Mouse (Mus musculus) ES-E14 (cell line): ENCODE data around the gene Gpr82. TPM values are rescaled to one million over a fixed set of nuclear protein-coding genes. Genes with fewer than 3 reads are reported as not detected.

ENCODE experiments used
- DNase-seq: peaks from one replicate; pipeline ENCODE4 v3.0.0-alpha.2; 2013; ENCODE audit warnings: low read depth, low spot score
- H3K27ac ChIP-seq: 2 replicates; pipeline ENCODE4 v1.5.1; 2012; ENCODE audit warnings: low read depth, mild to moderate bottlenecking, low read length, moderate library complexity, mixed read lengths; ENCODE audit not compliant: poor library complexity, insufficient read depth, severe bottlenecking
- H3K36me3 ChIP-seq: 2 replicates; pipeline ENCODE4 v1.6.1; 2012; ENCODE audit warnings: mild to moderate bottlenecking, low read length, moderate library complexity, mixed read lengths; ENCODE audit not compliant: control insufficient read depth, poor library complexity, insufficient read depth, severe bottlenecking
- H3K4me1 ChIP-seq, 2 experiments: fragments of 150-350 bp in 1 of 2; sonication (generic) in 1 of 2; 2 replicates each; pipeline ENCODE4 v1.6.1; 2012; ENCODE audit warnings: low read length in 2 of 2, mild to moderate bottlenecking in 1 of 2, mixed read lengths in 1 of 2; ENCODE audit not compliant: control insufficient read depth in 2 of 2, insufficient read depth in 2 of 2, poor library complexity in 1 of 2
- H3K4me3 ChIP-seq, 2 experiments: fragments of 150-350 bp in 1 of 2; sonication (generic) in 1 of 2; 2 replicates each; pipeline ENCODE4 v1.5.1; 2012; ENCODE audit warnings: low read length in 2 of 2, low read depth in 1 of 2, mild to moderate bottlenecking in 1 of 2, mixed read lengths in 1 of 2; ENCODE audit not compliant: insufficient read depth in 1 of 2, poor library complexity in 1 of 2, severe bottlenecking in 1 of 2
- H3K9ac ChIP-seq: 2 replicates; pipeline ENCODE4 v1.6.1; 2012; ENCODE audit warnings: low read depth, mild to moderate bottlenecking, low read length, mixed read lengths; ENCODE audit not compliant: poor library complexity, insufficient read depth, severe bottlenecking
- H3K9me3 ChIP-seq: fragments of 150-350 bp; sonication (generic); 2 replicates; pipeline ENCODE4 v1.6.1; 2012; ENCODE audit warnings: low read depth, mild to moderate bottlenecking, low read length; ENCODE audit not compliant: control insufficient read depth, insufficient read depth
- CHD2 ChIP-seq: IDR thresholded peaks from 2 replicates; pipeline ENCODE4 v1.6.1; 2014; ENCODE audit warnings: mild to moderate bottlenecking, low read depth, low read length, inconsistent platforms
- HCFC1 ChIP-seq: IDR thresholded peaks from 2 replicates; pipeline ENCODE4 v1.6.1; 2012; ENCODE audit warnings: low read length, inconsistent platforms, borderline replicate concordance; ENCODE audit not compliant: insufficient read depth
- MAFK ChIP-seq: IDR thresholded peaks from 2 replicates; pipeline ENCODE4 v1.6.1; 2014; ENCODE audit warnings: mild to moderate bottlenecking, low read depth, low read length, inconsistent platforms; ENCODE audit not compliant: insufficient read depth
- ZC3H11A ChIP-seq: IDR thresholded peaks from 2 replicates; pipeline ENCODE4 v1.6.1; 2012; ENCODE audit warnings: low read depth, mild to moderate bottlenecking, inconsistent platforms, low read length, borderline replicate concordance
- ZNF384 ChIP-seq: IDR thresholded peaks from 2 replicates; pipeline ENCODE4 v1.6.1; 2012; ENCODE audit warnings: low read depth, low read length, inconsistent platforms
- in situ Hi-C, 2 experiments: fragments of 600-800 bp; cut with MboI; formaldehyde crosslinking; loops; one replicate each; pipeline ENCODE4 v1.15.1; 2025; ENCODE audit warnings: low sequenced_read_pairs in 2 of 2, inconsistent platforms in 1 of 2; ENCODE audit not compliant: unreplicated experiment in 2 of 2
- total RNA-seq: library from RNA; depleted of rRNA; stranded (reverse); fragments of 300-350 nt; gene quantifications from 2 replicates; pipeline ENCODE4 v1.2.3, GENCODE M21; 2012; rRNA removed

The Gpr82 gene
- total RNA-seq, result not detected in 2 replicates

DNA sequence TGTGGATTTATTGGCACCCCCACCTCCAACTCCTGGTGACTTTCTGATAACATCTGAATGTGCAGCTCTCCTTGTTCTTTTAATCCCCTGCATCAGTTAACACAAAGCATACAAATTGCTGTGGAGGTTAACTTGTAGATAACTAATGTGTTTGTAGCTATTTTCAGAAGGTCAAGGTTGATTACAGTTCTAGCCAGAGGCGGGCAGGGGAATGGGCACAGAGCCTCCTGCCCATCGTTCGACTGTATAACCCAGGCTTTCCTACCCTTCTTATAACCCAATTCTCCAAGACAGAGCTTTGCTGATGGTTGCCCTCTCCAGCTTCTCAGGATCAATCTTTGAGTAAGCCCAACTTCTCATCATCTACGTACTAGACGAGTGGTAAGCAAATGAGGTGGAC is at the start of gene Gpr82:
TSS of gene Gpr82 (plus strand) at position 301 of the 400 bp plus-strand sequence.
- in situ Hi-C loops, result loop anchor here (25.0 kb wide), 1 partner anchor 424 kb away; no protein-coding TSS in a partner anchor
- Histone ChIP-seq H3K9me3 (no peaks in the 10 kb centered on the region), H3K4me3 (no peak within 1 kb of the TSS), H3K27ac (no peak within 1 kb of the TSS), H3K9ac (no peak within 1 kb of the TSS), H3K4me1 (no peaks in the 10 kb centered on the region), H3K36me3 (no peaks in the 10 kb centered on the region)
- TF ChIP-seq HCFC1, result no peak
- no peak for TF ChIP-seq ZC3H11A
- TF ChIP-seq CHD2, result no peak
- TF ChIP-seq ZNF384, result no peak
- no peak for TF ChIP-seq MAFK
- DNase-seq, result no peak

DNA sequence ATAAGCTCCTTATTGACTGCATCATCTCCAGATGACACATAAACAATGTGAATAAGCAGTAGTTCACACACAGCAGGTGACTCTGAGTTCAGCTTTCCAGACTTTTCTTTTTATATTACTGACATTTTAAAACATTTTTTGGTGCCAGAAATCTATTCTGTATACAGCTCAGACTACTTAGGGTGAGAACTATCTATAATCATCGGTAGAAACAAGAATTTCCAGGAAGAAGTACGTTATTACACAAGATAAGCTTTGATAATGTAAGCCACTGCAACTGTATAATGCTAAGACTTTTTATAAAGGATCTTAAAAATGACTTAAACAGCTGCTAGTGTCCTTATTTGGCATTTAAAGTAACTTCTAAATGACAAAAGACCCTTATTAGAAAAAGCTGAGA is 49.0 kb upstream of the Gpr82 start:
- H3K27ac ChIP-seq, result no peak overlapping the region
- H3K4me1 ChIP-seq, result no peaks in the 10 kb centered on the region
- H3K9ac ChIP-seq, result no peak overlapping the region
- in situ Hi-C loops, result no loop called here
- H3K4me3 ChIP-seq, result no peak overlapping the region
- H3K9me3 ChIP-seq, result no peaks in the 10 kb centered on the region
- DNase-seq, result no peak
- no peak for TF ChIP-seq ZC3H11A
- no peak for TF ChIP-seq MAFK
- TF ChIP-seq HCFC1, result no peak
- TF ChIP-seq CHD2, result no peak
- no peak for TF ChIP-seq ZNF384
- H3K36me3 ChIP-seq, result no peaks in the 10 kb centered on the region

- Histone ChIP-seq H3K4me3 (no peak overlapping the region), H3K9me3 (no peaks in the 10 kb centered on the region), H3K27ac (no peak overlapping the region), H3K36me3 (no peaks in the 10 kb centered on the region), H3K4me1 (no peaks in the 10 kb centered on the region), H3K9ac (no peak overlapping the region)
- in situ Hi-C loops, result no loop called here
- no peak for TF ChIP-seq HCFC1
- TF ChIP-seq ZNF384, result no peak
- no peak for TF ChIP-seq MAFK
- TF ChIP-seq ZC3H11A, result no peak
- no peak for TF ChIP-seq CHD2
- no peak for DNase-seq
These were observed 44.4 kb upstream of the Gpr82 start for GRCm38 (mm10) chrX:13616726-13617125.

- Histone ChIP-seq H3K9me3 (no peaks in the 10 kb centered on the region), H3K27ac (no peak overlapping the region), H3K9ac (no peak overlapping the region), H3K4me3 (no peak overlapping the region), H3K4me1 (no peaks in the 10 kb centered on the region), H3K36me3 (no peaks in the 10 kb centered on the region)
- in situ Hi-C loops, result no loop called here
- TF ChIP-seq ZNF384, result no peak
- no peak for TF ChIP-seq ZC3H11A
- no peak for TF ChIP-seq HCFC1
- no peak for TF ChIP-seq MAFK
- no peak for TF ChIP-seq CHD2
- DNase-seq, result no peak
These were observed 43.9 kb upstream of the Gpr82 start for GRCm38 (mm10) chrX:13617294-13617693.

GRCm38 (mm10) chrX:13618476-13618875 is 42.7 kb upstream of the Gpr82 start:
- Histone ChIP-seq H3K9me3 (no peaks in the 10 kb centered on the region), H3K4me3 (no peak overlapping the region), H3K9ac (no peak overlapping the region), H3K36me3 (no peaks in the 10 kb centered on the region), H3K4me1 (no peaks in the 10 kb centered on the region), H3K27ac (no peak overlapping the region)
- TF ChIP-seq HCFC1, result no peak
- no peak for TF ChIP-seq ZC3H11A
- no peak for TF ChIP-seq CHD2
- TF ChIP-seq ZNF384, result no peak
- TF ChIP-seq MAFK, result no peak
- no peak for DNase-seq
- in situ Hi-C loops, result no loop called here
